Mouse (Mus musculus) brain, embryonic 14.5 days (tissue): ENCODE measurements around the gene Ripor1.

Source experiments
- CTCF ChIP-seq: fragments of 200-500 bp; IDR thresholded peaks from 2 replicates; pipeline ENCODE4 v1.5.1; 2012; ENCODE audit warnings: inconsistent platforms, mild to moderate bottlenecking, moderate library complexity, borderline replicate concordance; ENCODE audit not compliant: insufficient read depth, insufficient read length; ENCODE audit errors: extremely low read depth
- POLR2A ChIP-seq: fragments of 200-500 bp; IDR thresholded peaks from 2 replicates; pipeline ENCODE4 v1.6.1; 2012; ENCODE audit warnings: mild to moderate bottlenecking, inconsistent platforms, borderline replicate concordance; ENCODE audit not compliant: poor library complexity, insufficient read depth, insufficient read length, severe bottlenecking; ENCODE audit errors: extremely low read depth

DNA sequence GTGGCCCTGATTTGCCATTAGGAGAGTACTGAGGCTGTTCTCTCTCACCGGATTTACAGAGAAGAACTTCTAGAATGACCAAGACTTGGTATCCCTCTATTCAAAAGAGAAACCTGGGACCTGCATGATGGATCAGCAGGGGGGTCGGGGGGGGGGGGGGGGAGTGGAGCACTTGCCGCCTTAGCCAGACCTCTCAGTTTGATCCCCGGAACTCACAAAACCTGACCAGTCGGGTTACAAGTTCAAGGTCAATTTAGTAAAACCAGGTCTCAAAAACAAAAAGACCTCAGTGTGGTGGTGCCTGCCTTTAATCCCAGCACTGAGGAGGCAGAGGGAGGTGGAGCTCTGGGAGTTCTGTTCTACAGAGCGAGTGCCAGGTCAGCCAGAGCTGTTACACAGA is 30.3 kb upstream of the Ripor1 start:
- TF ChIP-seq CTCF, result no peak
- no peak for TF ChIP-seq POLR2A
